Mouse (Mus musculus): ENCODE results near the gene Wdr24. TPM values are rescaled to one million over a fixed set of nuclear protein-coding genes. Genes with fewer than 3 reads are reported as not detected.
"Not testable (repeated sequence)": the region's sequence is repeated elsewhere in the genome, so short reads cannot be mapped to it uniquely, and the experiment has no call there.

The Wdr24 gene
- polyA plus RNA-seq, 1 experiment from 2014 or later: 22.1 TPM

DNA sequence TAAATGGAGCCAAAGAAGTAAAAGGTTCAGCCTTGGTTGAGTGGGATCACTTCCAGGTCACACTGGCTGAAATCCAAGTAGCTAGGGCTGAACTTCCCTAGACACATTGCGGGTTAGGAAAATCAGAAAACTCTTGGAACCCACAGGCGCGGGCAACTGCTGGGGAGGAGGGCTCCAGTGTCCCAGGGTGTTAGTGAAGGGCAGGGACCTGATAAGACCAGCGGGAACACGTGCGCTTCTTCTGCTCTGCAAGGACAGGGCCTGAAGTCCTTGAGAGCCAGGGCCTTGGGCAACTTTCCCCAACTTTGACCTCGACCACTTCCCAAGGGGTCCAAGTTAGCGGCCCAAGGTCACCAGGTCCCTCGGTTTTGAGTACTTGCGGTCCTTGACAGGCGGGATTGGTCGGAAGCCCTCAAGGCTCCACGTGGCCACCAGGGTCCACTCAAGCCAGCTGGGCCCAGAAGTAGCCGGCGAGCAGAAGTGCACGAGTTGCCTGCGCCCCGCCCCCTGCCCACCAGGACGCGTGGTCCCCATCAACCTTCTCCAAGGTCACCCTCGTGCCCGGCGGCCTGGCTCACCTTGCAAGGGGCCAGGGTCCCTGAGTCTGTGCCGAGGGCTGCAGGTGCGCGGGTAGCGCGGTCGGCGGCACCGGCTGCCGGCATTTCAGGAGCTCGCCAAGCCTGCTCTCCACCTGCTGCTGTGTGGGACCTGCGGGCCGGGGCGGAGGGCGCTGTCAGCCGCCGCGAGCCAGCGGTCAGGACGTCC lies 44.6 kb downstream of the Wdr24 start:
- Histone ChIP-seq H3K9ac (ENCODE audit: low read depth, low read length) (peak overlapping the region; percentile 85), H3K9me3 (replicated peaks; ENCODE audit: low read length) (no peaks in the 10 kb centered on the region), H3K4me1 (replicated peaks; ENCODE audit: insufficient read depth, low read length) (peaks cover 12% of the 10 kb centered on the region), H3K27ac (peak overlapping the region; percentile 94), H3K4me2 (ENCODE audit: low read length) (peak overlapping the region; percentile 97), H3K4me3 (replicated peaks; ENCODE audit: low read depth, low read length) (peak overlapping the region; percentile 83), H3K27me3 (ENCODE audit: insufficient read depth, low read length) (no peaks in the 10 kb centered on the region), H3K36me3 (ENCODE audit: insufficient read depth, low read length) (no peaks in the 10 kb centered on the region)
- WGBS: under 1% methylated on average over 42 of the region's 42 CpGs
- peak; percentile 45 for DNase-seq (ENCODE audit: low spot score)
- ATAC-seq (replicated peaks; ENCODE audit: low FRiP score, low read depth): peak; percentile 64
- TF ChIP-seq CTCF (IDR thresholded peaks at IDR 0.05; ENCODE audit: low read depth): 0 out of 2 replicates have a peak, but pooled peaks have one; percentile 11

DNA sequence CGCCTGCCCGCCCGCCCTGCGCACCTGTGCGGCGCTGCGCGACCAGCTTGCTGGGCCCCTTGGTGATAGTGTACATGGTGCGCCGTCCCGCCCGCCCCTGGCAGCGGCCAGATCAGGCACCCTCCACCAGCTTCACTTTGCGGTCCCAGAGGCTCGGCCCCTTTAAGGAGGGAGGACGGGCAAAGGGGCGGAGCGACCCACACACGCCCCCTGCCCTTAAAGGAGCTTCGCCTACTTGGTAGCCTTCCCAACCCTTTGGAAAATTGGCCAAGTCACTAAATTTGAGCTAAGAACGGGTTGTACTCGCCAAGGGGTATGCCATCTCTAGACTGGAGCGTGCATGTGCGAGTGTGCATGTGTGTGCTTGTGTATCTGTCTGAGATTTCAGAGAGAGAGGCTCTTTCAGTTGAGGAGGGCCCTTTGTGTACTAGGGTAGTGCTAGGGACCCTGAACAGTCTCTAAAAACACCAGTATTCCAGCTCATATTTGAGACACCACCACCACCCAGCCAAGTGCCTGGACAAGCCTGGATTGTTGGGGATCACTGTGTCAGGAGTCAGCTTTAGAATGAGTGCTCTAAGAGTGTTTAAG lies 45.3 kb downstream of the Wdr24 start, which contains the start of gene Mcrip2:
TSS of gene Mcrip2 (minus strand) at position 164 of the 591 bp plus-strand sequence.
- H3K27me3 ChIP-seq (ENCODE audit: insufficient read depth, low read length): no peaks in the 10 kb centered on the region
- WGBS: under 1% methylated on average over 24 of the region's 24 CpGs
- TF ChIP-seq CTCF (IDR thresholded peaks at IDR 0.05; ENCODE audit: low read depth): peak; percentile 38; the same call in 1 of the 2 replicates
- no peaks in the 10 kb centered on the region for H3K36me3 ChIP-seq (ENCODE audit: insufficient read depth, low read length)
- DNase-seq (ENCODE audit: low spot score): peak; percentile 94
- peak within 1 kb of the TSS; percentile 97 for H3K4me2 ChIP-seq (ENCODE audit: low read length)
- peak within 1 kb of the TSS; percentile 83 for H3K4me3 ChIP-seq (replicated peaks; ENCODE audit: low read depth, low read length)
- H3K27ac ChIP-seq: peak within 1 kb of the TSS; percentile 94
- no peaks in the 10 kb centered on the region for H3K9me3 ChIP-seq (replicated peaks; ENCODE audit: low read length)
- peak within 1 kb of the TSS; percentile 85 for H3K9ac ChIP-seq (ENCODE audit: low read depth, low read length)
- peaks cover 12% of the 10 kb centered on the region for H3K4me1 ChIP-seq (replicated peaks; ENCODE audit: insufficient read depth, low read length)
- peak; percentile 80 for ATAC-seq (replicated peaks; ENCODE audit: low FRiP score, low read depth)

DNA sequence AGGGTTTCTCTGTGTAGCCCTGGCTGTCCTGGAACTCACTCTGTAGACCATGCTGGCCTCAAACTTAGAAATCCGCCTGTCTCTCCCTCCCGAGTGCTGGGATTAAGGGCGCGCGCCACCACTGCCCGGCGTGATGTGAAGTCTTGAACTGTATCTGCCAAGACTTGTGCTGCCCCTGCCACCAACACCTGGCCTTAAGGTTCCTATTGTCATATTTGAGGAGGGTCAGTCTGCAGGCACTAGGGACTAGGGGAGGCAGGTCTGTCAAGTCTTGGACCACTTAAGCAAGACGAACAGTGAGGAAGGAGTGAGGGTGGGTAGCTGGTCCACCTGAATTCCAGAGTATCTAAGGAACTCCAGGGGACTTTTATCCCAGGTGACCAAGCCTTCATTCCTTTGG lies 46.1 kb downstream of the Wdr24 start:
- ATAC-seq (replicated peaks; ENCODE audit: low FRiP score, low read depth) (no peak), DNase-seq (ENCODE audit: low spot score) (no peak)
- H3K4me2 ChIP-seq (ENCODE audit: low read length): no peak overlapping the region
- no peak overlapping the region for H3K27ac ChIP-seq
- no peaks in the 10 kb centered on the region for H3K27me3 ChIP-seq (ENCODE audit: insufficient read depth, low read length)
- no peaks in the 10 kb centered on the region for H3K36me3 ChIP-seq (ENCODE audit: insufficient read depth, low read length)
- 86% methylated on average over 8 of the region's 8 CpGs for WGBS
- no peaks in the 10 kb centered on the region for H3K9me3 ChIP-seq (replicated peaks; ENCODE audit: low read length)
- H3K9ac ChIP-seq (ENCODE audit: low read depth, low read length): no peak overlapping the region
- H3K4me3 ChIP-seq (replicated peaks; ENCODE audit: low read depth, low read length): no peak overlapping the region
- TF ChIP-seq CTCF (IDR thresholded peaks at IDR 0.05; ENCODE audit: low read depth): no peak
- peaks cover 12% of the 10 kb centered on the region for H3K4me1 ChIP-seq (replicated peaks; ENCODE audit: insufficient read depth, low read length)

DNA sequence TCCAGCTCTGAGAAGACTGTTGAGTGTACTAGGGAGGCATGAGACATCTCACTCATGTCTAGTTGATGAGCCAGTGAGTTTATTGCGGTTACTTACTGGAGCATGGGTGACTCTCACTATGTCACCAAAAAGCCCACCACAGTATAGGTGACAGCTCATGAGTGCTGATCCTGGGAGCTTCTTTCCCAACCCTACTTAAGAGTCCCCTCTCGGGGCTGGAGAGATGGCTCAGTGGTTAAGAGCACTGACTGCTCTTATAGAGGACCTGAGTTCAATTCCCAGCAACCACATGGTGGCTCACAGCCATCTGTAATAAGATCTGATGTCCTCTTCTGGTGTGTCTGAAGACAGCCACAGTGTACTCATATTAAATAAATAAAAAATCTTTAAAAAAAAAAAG lies 46.5 kb downstream of the Wdr24 start:
- H3K4me2 ChIP-seq (ENCODE audit: low read length): no peak overlapping the region
- no peaks in the 10 kb centered on the region for H3K36me3 ChIP-seq (ENCODE audit: insufficient read depth, low read length)
- no peak for TF ChIP-seq CTCF (IDR thresholded peaks at IDR 0.05; ENCODE audit: low read depth)
- H3K9me3 ChIP-seq (replicated peaks; ENCODE audit: low read length): no peaks in the 10 kb centered on the region
- no peaks in the 10 kb centered on the region for H3K27me3 ChIP-seq (ENCODE audit: insufficient read depth, low read length)
- H3K4me3 ChIP-seq (replicated peaks; ENCODE audit: low read depth, low read length): no peak overlapping the region
- ATAC-seq (replicated peaks; ENCODE audit: low FRiP score, low read depth): no peak
- no peak overlapping the region for H3K9ac ChIP-seq (ENCODE audit: low read depth, low read length)
- no peak overlapping the region for H3K27ac ChIP-seq
- peaks cover 12% of the 10 kb centered on the region for H3K4me1 ChIP-seq (replicated peaks; ENCODE audit: insufficient read depth, low read length)
- no peak for DNase-seq (ENCODE audit: low spot score)
- WGBS: 81% methylated on average over 2 of the region's 2 CpGs

DNA sequence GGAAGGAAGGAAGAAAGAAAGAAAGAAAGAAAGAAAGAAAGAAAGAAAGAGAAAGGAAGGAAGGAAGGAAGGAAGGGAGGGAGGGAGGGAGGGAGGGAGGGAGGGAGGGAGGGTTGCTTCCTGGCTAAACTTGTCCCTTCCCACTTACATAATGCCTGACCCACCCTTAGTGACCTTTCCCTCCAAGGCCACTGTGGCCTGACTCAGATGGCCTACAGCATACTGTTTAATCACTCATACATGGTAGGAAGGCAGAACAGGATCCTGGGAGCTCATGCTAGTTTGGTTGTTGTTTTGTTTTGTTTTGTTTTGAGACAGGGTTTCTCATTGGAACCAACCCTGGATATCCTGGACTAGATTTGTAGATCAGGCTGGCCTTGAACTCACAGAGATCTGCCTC lies 48.1 kb downstream of the Wdr24 start:
- not testable (repeated sequence) for ATAC-seq (replicated peaks; ENCODE audit: low FRiP score, low read depth); H3K4me2 ChIP-seq (ENCODE audit: low read length); DNase-seq (ENCODE audit: low spot score); H3K4me3 ChIP-seq (replicated peaks; ENCODE audit: low read depth, low read length); H3K9me3 ChIP-seq (replicated peaks; ENCODE audit: low read length); H3K9ac ChIP-seq (ENCODE audit: low read depth, low read length); H3K27me3 ChIP-seq (ENCODE audit: insufficient read depth, low read length); H3K36me3 ChIP-seq (ENCODE audit: insufficient read depth, low read length); H3K27ac ChIP-seq
- H3K4me1 ChIP-seq (replicated peaks; ENCODE audit: insufficient read depth, low read length): peaks cover 20% of the 10 kb centered on the region

DNA sequence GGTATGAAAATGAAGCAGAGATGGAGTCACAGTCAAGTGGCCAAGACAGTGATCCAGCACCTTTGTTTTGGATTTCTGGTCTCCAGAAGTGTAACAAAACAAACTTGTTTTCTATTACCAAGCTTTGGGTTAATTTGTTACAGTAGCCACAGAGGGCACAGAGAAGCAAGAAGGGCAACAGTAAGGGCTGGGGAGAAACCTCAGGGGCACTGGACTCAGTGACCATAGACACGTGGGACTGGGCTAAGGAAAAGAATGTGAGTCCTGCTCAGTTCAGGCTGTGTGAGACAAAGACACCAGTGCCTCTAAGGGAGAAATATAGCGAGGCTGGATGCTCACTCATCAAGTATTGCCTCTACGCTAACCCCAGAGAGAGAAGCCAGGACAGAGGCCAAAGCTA lies 49.2 kb downstream of the Wdr24 start:
- peak overlapping the region; percentile 47; the same call in 1 of the 2 replicates for H3K27ac ChIP-seq
- no peaks in the 10 kb centered on the region for H3K27me3 ChIP-seq (ENCODE audit: insufficient read depth, low read length)
- peaks cover 17% of the 10 kb centered on the region for H3K4me1 ChIP-seq (replicated peaks; ENCODE audit: insufficient read depth, low read length)
- TF ChIP-seq CTCF (IDR thresholded peaks at IDR 0.05; ENCODE audit: low read depth): no peak
- no peak overlapping the region for H3K4me3 ChIP-seq (replicated peaks; ENCODE audit: low read depth, low read length)
- ATAC-seq (replicated peaks; ENCODE audit: low FRiP score, low read depth): no peak
- no peak overlapping the region for H3K4me2 ChIP-seq (ENCODE audit: low read length)
- H3K36me3 ChIP-seq (ENCODE audit: insufficient read depth, low read length): no peaks in the 10 kb centered on the region
- no peaks in the 10 kb centered on the region for H3K9me3 ChIP-seq (replicated peaks; ENCODE audit: low read length)
- WGBS: 79% methylated on average over 3 of the region's 3 CpGs
- DNase-seq (ENCODE audit: low spot score): no peak
- H3K9ac ChIP-seq (ENCODE audit: low read depth, low read length): no peak overlapping the region
